ENCODE assay signal across 11 mouse cellular contexts in genomic region chr9:119110640-119111039, GRCm38 (mm10). TPM values are rescaled to one million over a fixed set of nuclear protein-coding genes. Genes with fewer than 3 reads are reported as not detected.
DNase-seq lines count a peak whose midpoint lies in the region; ATAC-seq and TF ChIP-seq lines count a peak whose summit lies in the region.
"Had no signal": no experiment of that assay in that cellular context is flagged by ENCODE, and none has a peak within 500 bp of the region (broad histone marks: within the 10 kb centered on the region; RNA-seq: fewer than 3 reads in every experiment).

No protein-coding gene starts in this region.

- WGBS in intestine, embryonic 15.5 days: 41% methylated on average over 3 of the region's 3 CpGs
- 40% methylated on average over 3 of the region's 3 CpGs for WGBS in intestine, embryonic 16.5 days
- WGBS in embryonic facial prominence, embryonic 10.5 days: 27% methylated on average over 3 of the region's 3 CpGs
- WGBS in limb, embryonic 13.5 days: 46% methylated on average over 3 of the region's 3 CpGs

- no peak overlapping the region for H3K4me2 ChIP-seq in intestine, embryonic 15.5 days (replicated peaks)
- H3K4me2 ChIP-seq in intestine, embryonic 16.5 days (ENCODE audit: low read depth, low read length): no peak overlapping the region
- no peak overlapping the region for H3K4me2 ChIP-seq in limb, embryonic 13.5 days (replicated peaks)

- no peak overlapping the region for H3K4me3 ChIP-seq in intestine, embryonic 15.5 days (replicated peaks)
- H3K4me3 ChIP-seq in intestine, embryonic 16.5 days (ENCODE audit: low read length): no peak overlapping the region
- H3K4me3 ChIP-seq in ES-E14 (ENCODE audit: insufficient read depth in 1 of 2, low read depth in 1 of 2, low read length in 2 of 2, poor library complexity in 1 of 2, severe bottlenecking in 1 of 2): no peak overlapping the region
- no peak overlapping the region for H3K4me3 ChIP-seq in embryonic facial prominence, embryonic 10.5 days
- H3K4me3 ChIP-seq in limb, embryonic 13.5 days: no peak overlapping the region

- no peak overlapping the region for H3K9ac ChIP-seq in intestine, embryonic 15.5 days
- no peak overlapping the region for H3K9ac ChIP-seq in intestine, embryonic 16.5 days (ENCODE audit: low read depth, low read length)
- peak overlapping the region; percentile 3; the same call in 1 of the 2 replicates for H3K9ac ChIP-seq in ES-E14 (ENCODE audit: insufficient read depth, low read depth, low read length, poor library complexity, severe bottlenecking)
- no peak overlapping the region for H3K9ac ChIP-seq in limb, embryonic 13.5 days

- H3K36me3 ChIP-seq in intestine, embryonic 15.5 days: no peaks in the 10 kb centered on the region
- H3K36me3 ChIP-seq in intestine, embryonic 16.5 days (ENCODE audit: control insufficient read depth, insufficient read depth, low read length): no peaks in the 10 kb centered on the region
- H3K36me3 ChIP-seq in ES-E14 (ENCODE audit: control insufficient read depth, insufficient read depth, low read length, poor library complexity, severe bottlenecking): no peaks in the 10 kb centered on the region
- no peaks in the 10 kb centered on the region for H3K36me3 ChIP-seq in embryonic facial prominence, embryonic 10.5 days (replicated peaks)
- no peaks in the 10 kb centered on the region for H3K36me3 ChIP-seq in limb, embryonic 13.5 days

- H3K9me3 ChIP-seq in intestine, embryonic 15.5 days: no peaks in the 10 kb centered on the region
- H3K9me3 ChIP-seq in intestine, embryonic 16.5 days (ENCODE audit: control insufficient read depth, low read length): 0 out of 2 replicates have a peak, but pooled peaks cover 3% of the 10 kb centered on the region
- no peaks in the 10 kb centered on the region for H3K9me3 ChIP-seq in ES-E14 (ENCODE audit: control insufficient read depth, insufficient read depth, low read depth, low read length)
- no peaks in the 10 kb centered on the region for H3K9me3 ChIP-seq in embryonic facial prominence, embryonic 10.5 days
- H3K9me3 ChIP-seq in limb, embryonic 13.5 days: no peaks in the 10 kb centered on the region

- peak; percentile 28; the same call in 1 of the 2 replicates for ATAC-seq in intestine, embryonic 15.5 days
- ATAC-seq in intestine, embryonic 16.5 days: no peak
- peak; percentile 36; the same call in 1 of the 2 replicates for ATAC-seq in limb, embryonic 13.5 days (ENCODE audit: low FRiP score, low read depth)

- no peak overlapping the region for H3K27ac ChIP-seq in intestine, embryonic 15.5 days
- H3K27ac ChIP-seq in intestine, embryonic 16.5 days (ENCODE audit: low read length): no peak overlapping the region
- peak overlapping the region; percentile 6; the same call in 1 of the 2 replicates for H3K27ac ChIP-seq in ES-E14 (ENCODE audit: insufficient read depth, low read depth, low read length, poor library complexity, severe bottlenecking)
- H3K27ac ChIP-seq in embryonic facial prominence, embryonic 10.5 days (replicated peaks): peak overlapping the region; percentile 81
- no peak overlapping the region for H3K27ac ChIP-seq in limb, embryonic 13.5 days

- H3K27me3 ChIP-seq in intestine, embryonic 15.5 days (replicated peaks): no peaks in the 10 kb centered on the region
- H3K27me3 ChIP-seq in intestine, embryonic 16.5 days (replicated peaks; ENCODE audit: control insufficient read depth, insufficient read depth, low read length): no peaks in the 10 kb centered on the region
- no peaks in the 10 kb centered on the region for H3K27me3 ChIP-seq in embryonic facial prominence, embryonic 10.5 days (replicated peaks; ENCODE audit: low read depth, poor library complexity, severe bottlenecking)
- no peaks in the 10 kb centered on the region for H3K27me3 ChIP-seq in limb, embryonic 13.5 days
- H3K27me3 ChIP-seq: CH12.LX had no signal

- no peak for DNase-seq in ES-E14 (ENCODE audit: low read depth, low spot score)
- DNase-seq in embryonic facial prominence, embryonic 10.5 days (ENCODE audit: low spot score): peak; percentile 48
- no peak for DNase-seq in ovary, postnatal 14 days (ENCODE audit: low spot score)
- no peak for DNase-seq in left cerebral cortex, adult 9 months (ENCODE audit: low spot score in 2 of 2)
- DNase-seq: heart, postnatal 36 days; left cerebral cortex, postnatal 4 days; lung, postnatal 14 days had no signal

- no peaks in the 10 kb centered on the region for H3K4me1 ChIP-seq in intestine, embryonic 15.5 days (replicated peaks)
- peaks cover 6% of the 10 kb centered on the region; the same call in 1 of the 2 replicates for H3K4me1 ChIP-seq in intestine, embryonic 16.5 days (ENCODE audit: control insufficient read depth, insufficient read depth, low read length)
- peaks cover 0 to 12% of the 10 kb centered on the region in 2 experiments for H3K4me1 ChIP-seq in ES-E14 (ENCODE audit: control insufficient read depth in 2 of 2, insufficient read depth in 2 of 2, low read length in 2 of 2, poor library complexity in 1 of 2)
- H3K4me1 ChIP-seq in embryonic facial prominence, embryonic 10.5 days: peaks cover 24% of the 10 kb centered on the region
- peaks cover 22% of the 10 kb centered on the region for H3K4me1 ChIP-seq in limb, embryonic 13.5 days

- in situ Hi-C loops in ES-E14 (cut with MboI; ENCODE audit: low sequenced_read_pairs in 2 of 2, unreplicated experiment in 2 of 2): no loop called here

TF ChIP-seq in ES-E14, 5 proteins besides CTCF, POLR2A, EP300 and RAD21:
- TF ChIP-seq MAFK (IDR thresholded peaks at IDR 0.05; ENCODE audit: insufficient read depth, low read depth, low read length) (no peak; the same call in 1 of the 2 replicates), ZNF384 (IDR thresholded peaks at IDR 0.05; ENCODE audit: low read depth, low read length) (no peak), ZC3H11A (IDR thresholded peaks at IDR 0.05; ENCODE audit: borderline replicate concordance, low read depth, low read length) (no peak), HCFC1 (IDR thresholded peaks at IDR 0.05; ENCODE audit: borderline replicate concordance, insufficient read depth, low read length) (no peak), CHD2 (IDR thresholded peaks at IDR 0.05; ENCODE audit: low read depth, low read length) (no peak)

RNA-seq across cellular contexts. Expression of gene Dlec1, which starts 8.4 kb away (rescaled TPM):
- 0.51 and 0.72 TPM in 2 replicates for polyA plus RNA-seq in intestine, embryonic 15.5 days (2015; fragmentation: Nextera tagmentation; extraction: Ambion mirVana)
- 0.31 and 0.43 TPM in 2 replicates for polyA plus RNA-seq in intestine, embryonic 16.5 days (2015; fragmentation: Nextera tagmentation; extraction: Ambion mirVana)
- total RNA-seq in ES-E14 (2012; rRNA removed): 1.2 and 3.7 TPM in 2 replicates
- 1.0 and 1.5 TPM in 2 replicates for polyA plus RNA-seq in embryonic facial prominence, embryonic 10.5 days (2016; fragmentation: Nextera tagmentation; extraction: Ambion mirVana)
- 0.98 and 1.6 TPM in 2 replicates for polyA plus RNA-seq in limb, embryonic 13.5 days (2015; fragmentation: Nextera tagmentation; extraction: Ambion mirVana)

RNA-seq across cellular contexts. Expression of gene Plcd1, which starts 17.3 kb away (rescaled TPM):
- 16.8 and 18.7 TPM in 2 replicates for polyA plus RNA-seq in intestine, embryonic 15.5 days (2015; fragmentation: Nextera tagmentation; extraction: Ambion mirVana)
- 16.9 and 17.3 TPM in 2 replicates for polyA plus RNA-seq in intestine, embryonic 16.5 days (2015; fragmentation: Nextera tagmentation; extraction: Ambion mirVana)
- 13.1 and 15.3 TPM in 2 replicates for total RNA-seq in ES-E14 (2012; rRNA removed)
- polyA plus RNA-seq in embryonic facial prominence, embryonic 10.5 days (2016; fragmentation: Nextera tagmentation; extraction: Ambion mirVana): 20.7 and 21.2 TPM in 2 replicates
- 33.6 and 35.5 TPM in 2 replicates for polyA plus RNA-seq in limb, embryonic 13.5 days (2015; fragmentation: Nextera tagmentation; extraction: Ambion mirVana)

RNA-seq across cellular contexts. Expression of gene Acaa1b, which starts 46.3 kb away (rescaled TPM):
- polyA plus RNA-seq in intestine, embryonic 15.5 days (2015; fragmentation: Nextera tagmentation; extraction: Ambion mirVana): 1.9 and 2.2 TPM in 2 replicates
- 3.1 and 3.7 TPM in 2 replicates for polyA plus RNA-seq in intestine, embryonic 16.5 days (2015; fragmentation: Nextera tagmentation; extraction: Ambion mirVana)
- total RNA-seq in ES-E14 (2012; rRNA removed): 3.0 and 6.8 TPM in 2 replicates
- 1.5 and 1.6 TPM in 2 replicates for polyA plus RNA-seq in embryonic facial prominence, embryonic 10.5 days (2016; fragmentation: Nextera tagmentation; extraction: Ambion mirVana)
- 1.4 and 1.8 TPM in 2 replicates for polyA plus RNA-seq in limb, embryonic 13.5 days (2015; fragmentation: Nextera tagmentation; extraction: Ambion mirVana)

RNA-seq across cellular contexts. Expression of gene Gm47289, which starts 48.3 kb away (rescaled TPM):
- not detected in 2 replicates for polyA plus RNA-seq in intestine, embryonic 15.5 days (2015; fragmentation: Nextera tagmentation; extraction: Ambion mirVana)
- polyA plus RNA-seq in intestine, embryonic 16.5 days (2015; fragmentation: Nextera tagmentation; extraction: Ambion mirVana): not detected in 2 replicates
- not detected in 2 replicates for total RNA-seq in ES-E14 (2012; rRNA removed)
- polyA plus RNA-seq in embryonic facial prominence, embryonic 10.5 days (2016; fragmentation: Nextera tagmentation; extraction: Ambion mirVana): not detected in 2 replicates
- not detected in 2 replicates for polyA plus RNA-seq in limb, embryonic 13.5 days (2015; fragmentation: Nextera tagmentation; extraction: Ambion mirVana)
- total RNA-seq: CH12.LX; heart, postnatal 36 days; left cerebral cortex, postnatal 4 days had no signal

RNA-seq across cellular contexts. Expression of gene Vill, which starts 58.1 kb away (rescaled TPM):
- 16.1 and 17.2 TPM in 2 replicates for polyA plus RNA-seq in intestine, embryonic 15.5 days (2015; fragmentation: Nextera tagmentation; extraction: Ambion mirVana)
- 13.7 and 14.9 TPM in 2 replicates for polyA plus RNA-seq in intestine, embryonic 16.5 days (2015; fragmentation: Nextera tagmentation; extraction: Ambion mirVana)
- 27.5 and 32.7 TPM in 2 replicates for total RNA-seq in ES-E14 (2012; rRNA removed)
- polyA plus RNA-seq in embryonic facial prominence, embryonic 10.5 days (2016; fragmentation: Nextera tagmentation; extraction: Ambion mirVana): 19.3 and 20.5 TPM in 2 replicates
- 31.6 and 35.2 TPM in 2 replicates for polyA plus RNA-seq in limb, embryonic 13.5 days (2015; fragmentation: Nextera tagmentation; extraction: Ambion mirVana)

Comparison
In these comparisons a context has a peak if more than half of its experiments do, and no peak if none do; other contexts are left out.
1. H3K27ac ChIP-seq: peak in ES-E14 (single experiment) and embryonic facial prominence, embryonic 10.5 days (single experiment); none in intestine, embryonic 15.5 days (single experiment), intestine, embryonic 16.5 days (single experiment) and limb, embryonic 13.5 days (single experiment).